Mouse (Mus musculus): Measurements from ENCODE around the gene Serp2. TPM values are rescaled to one million over a fixed set of nuclear protein-coding genes. Genes with fewer than 3 reads are reported as not detected.
"Not testable (repeated sequence)": the region's sequence is repeated elsewhere in the genome, so short reads cannot be mapped to it uniquely, and the experiment has no call there.

The Serp2 gene
- polyA plus RNA-seq, 1 experiment from 2014 or later = 255 TPM

GRCm38 (mm10) chr14:76579660-76580061, 23.0 kb upstream of the Serp2 start:
- no peak for ATAC-seq
- Histone ChIP-seq H3K9ac (ENCODE audit: low read depth, low read length) (no peak overlapping the region), H3K9me3 (ENCODE audit: control insufficient read depth, low read length) (no peaks in the 10 kb centered on the region), H3K27ac (ENCODE audit: low read depth, low read length) (no peak overlapping the region), H3K4me1 (ENCODE audit: control insufficient read depth, insufficient read depth, low read depth, low read length) (no peaks in the 10 kb centered on the region), H3K4me2 (ENCODE audit: low read length) (no peak overlapping the region), H3K36me3 (ENCODE audit: control insufficient read depth, insufficient read depth, low read length) (no peaks in the 10 kb centered on the region), H3K27me3 (replicated peaks; ENCODE audit: control insufficient read depth, insufficient read depth, low read length) (no peaks in the 10 kb centered on the region), H3K4me3 (ENCODE audit: low read length) (no peak overlapping the region)
- 83% methylated on average over 2 of the region's 2 CpGs for WGBS

GRCm38 (mm10) chr14:76577840-76578239, 21.2 kb upstream of the Serp2 start:
- Histone ChIP-seq H3K27me3 (replicated peaks; ENCODE audit: control insufficient read depth, insufficient read depth, low read length) (no peaks in the 10 kb centered on the region), H3K9ac (ENCODE audit: low read depth, low read length) (no peak overlapping the region), H3K4me2 (ENCODE audit: low read length) (no peak overlapping the region), H3K27ac (ENCODE audit: low read depth, low read length) (no peak overlapping the region), H3K4me3 (ENCODE audit: low read length) (no peak overlapping the region), H3K9me3 (ENCODE audit: control insufficient read depth, low read length) (no peaks in the 10 kb centered on the region), H3K4me1 (ENCODE audit: control insufficient read depth, insufficient read depth, low read depth, low read length) (no peaks in the 10 kb centered on the region), H3K36me3 (ENCODE audit: control insufficient read depth, insufficient read depth, low read length) (no peaks in the 10 kb centered on the region)
- 46% methylated on average over 2 of the region's 2 CpGs for WGBS
- ATAC-seq = no peak

- Histone ChIP-seq H3K4me1 (ENCODE audit: control insufficient read depth, insufficient read depth, low read depth, low read length) (no peaks in the 10 kb centered on the region), H3K27ac (ENCODE audit: low read depth, low read length) (no peak overlapping the region), H3K9ac (ENCODE audit: low read depth, low read length) (no peak overlapping the region), H3K4me3 (ENCODE audit: low read length) (no peak overlapping the region), H3K36me3 (ENCODE audit: control insufficient read depth, insufficient read depth, low read length) (no peaks in the 10 kb centered on the region), H3K4me2 (ENCODE audit: low read length) (no peak overlapping the region), H3K9me3 (ENCODE audit: control insufficient read depth, low read length) (no peaks in the 10 kb centered on the region), H3K27me3 (replicated peaks; ENCODE audit: control insufficient read depth, insufficient read depth, low read length) (no peaks in the 10 kb centered on the region)
- 86% methylated on average over 7 of the region's 7 CpGs for WGBS
- ATAC-seq = no peak
Measured at GRCm38 (mm10) chr14:76570292-76570691, 13.6 kb upstream of the Serp2 start.

GRCm38 (mm10) chr14:76569271-76569961, 12.7 kb upstream of the Serp2 start:
- Histone ChIP-seq H3K36me3 (ENCODE audit: control insufficient read depth, insufficient read depth, low read length) (no peaks in the 10 kb centered on the region), H3K4me1 (ENCODE audit: control insufficient read depth, insufficient read depth, low read depth, low read length) (no peaks in the 10 kb centered on the region), H3K4me2 (ENCODE audit: low read length) (no peak overlapping the region), H3K27me3 (replicated peaks; ENCODE audit: control insufficient read depth, insufficient read depth, low read length) (no peaks in the 10 kb centered on the region), H3K4me3 (ENCODE audit: low read length) (no peak overlapping the region), H3K27ac (ENCODE audit: low read depth, low read length) (no peak overlapping the region), H3K9me3 (ENCODE audit: control insufficient read depth, low read length) (no peaks in the 10 kb centered on the region), H3K9ac (ENCODE audit: low read depth, low read length) (no peak overlapping the region)
- 67% methylated on average over 9 of the region's 9 CpGs for WGBS
- ATAC-seq = no peak

- WGBS = 83% methylated on average over 9 of the region's 9 CpGs
- no peak for ATAC-seq
- Histone ChIP-seq H3K4me2 (ENCODE audit: low read length) (no peak overlapping the region), H3K36me3 (ENCODE audit: control insufficient read depth, insufficient read depth, low read length) (no peaks in the 10 kb centered on the region), H3K4me3 (ENCODE audit: low read length) (no peak overlapping the region), H3K4me1 (ENCODE audit: control insufficient read depth, insufficient read depth, low read depth, low read length) (no peaks in the 10 kb centered on the region), H3K9me3 (ENCODE audit: control insufficient read depth, low read length) (no peaks in the 10 kb centered on the region), H3K27ac (ENCODE audit: low read depth, low read length) (no peak overlapping the region), H3K27me3 (replicated peaks; ENCODE audit: control insufficient read depth, insufficient read depth, low read length) (no peaks in the 10 kb centered on the region), H3K9ac (ENCODE audit: low read depth, low read length) (no peak overlapping the region)
Measured at GRCm38 (mm10) chr14:76568548-76568947, 11.9 kb upstream of the Serp2 start.

- WGBS = 50% methylated on average over 1 of the region's 1 CpGs
- Histone ChIP-seq H3K9me3 (ENCODE audit: control insufficient read depth, low read length) (no peaks in the 10 kb centered on the region), H3K9ac (ENCODE audit: low read depth, low read length) (no peak overlapping the region), H3K4me3 (ENCODE audit: low read length) (no peak overlapping the region), H3K36me3 (ENCODE audit: control insufficient read depth, insufficient read depth, low read length) (no peaks in the 10 kb centered on the region), H3K4me1 (ENCODE audit: control insufficient read depth, insufficient read depth, low read depth, low read length) (no peaks in the 10 kb centered on the region), H3K27me3 (replicated peaks; ENCODE audit: control insufficient read depth, insufficient read depth, low read length) (no peaks in the 10 kb centered on the region), H3K27ac (ENCODE audit: low read depth, low read length) (no peak overlapping the region), H3K4me2 (ENCODE audit: low read length) (no peak overlapping the region)
- no peak for ATAC-seq
Measured at GRCm38 (mm10) chr14:76567280-76567679, 10.6 kb upstream of the Serp2 start.

- Histone ChIP-seq H3K27ac (ENCODE audit: low read depth, low read length) (no peak overlapping the region), H3K4me1 (ENCODE audit: control insufficient read depth, insufficient read depth, low read depth, low read length) (no peaks in the 10 kb centered on the region), H3K27me3 (replicated peaks; ENCODE audit: control insufficient read depth, insufficient read depth, low read length) (no peaks in the 10 kb centered on the region), H3K9me3 (ENCODE audit: control insufficient read depth, low read length) (no peaks in the 10 kb centered on the region), H3K36me3 (ENCODE audit: control insufficient read depth, insufficient read depth, low read length) (no peaks in the 10 kb centered on the region), H3K4me3 (ENCODE audit: low read length) (no peak overlapping the region), H3K4me2 (ENCODE audit: low read length) (no peak overlapping the region), H3K9ac (ENCODE audit: low read depth, low read length) (no peak overlapping the region)
- 86% methylated on average over 8 of the region's 8 CpGs for WGBS
- ATAC-seq = no peak
Measured at GRCm38 (mm10) chr14:76566711-76567110, 10.0 kb upstream of the Serp2 start.

GRCm38 (mm10) chr14:76566193-76566592, 9.5 kb upstream of the Serp2 start:
- H3K9ac ChIP-seq (ENCODE audit: low read depth, low read length) = no peak overlapping the region
- no peaks in the 10 kb centered on the region for H3K27me3 ChIP-seq (replicated peaks; ENCODE audit: control insufficient read depth, insufficient read depth, low read length)
- 83% methylated on average over 4 of the region's 4 CpGs for WGBS
- H3K27ac ChIP-seq (ENCODE audit: low read depth, low read length) = no peak overlapping the region
- H3K9me3 ChIP-seq (ENCODE audit: control insufficient read depth, low read length) = no peaks in the 10 kb centered on the region
- H3K4me1 ChIP-seq (ENCODE audit: control insufficient read depth, insufficient read depth, low read depth, low read length) = no peaks in the 10 kb centered on the region
- no peak for ATAC-seq
- H3K36me3 ChIP-seq (ENCODE audit: control insufficient read depth, insufficient read depth, low read length) = no peaks in the 10 kb centered on the region
- no peak overlapping the region for H3K4me3 ChIP-seq (ENCODE audit: low read length)
- H3K4me2 ChIP-seq (ENCODE audit: low read length) = no peak overlapping the region

GRCm38 (mm10) chr14:76559208-76559607, 2.5 kb upstream of the Serp2 start:
- Histone ChIP-seq H3K4me2 (ENCODE audit: low read length) (no peak overlapping the region), H3K27ac (ENCODE audit: low read depth, low read length) (no peak overlapping the region), H3K9me3 (ENCODE audit: control insufficient read depth, low read length) (no peaks in the 10 kb centered on the region), H3K36me3 (ENCODE audit: control insufficient read depth, insufficient read depth, low read length) (no peaks in the 10 kb centered on the region), H3K4me1 (ENCODE audit: control insufficient read depth, insufficient read depth, low read depth, low read length) (peaks cover 6% of the 10 kb centered on the region), H3K9ac (ENCODE audit: low read depth, low read length) (no peak overlapping the region), H3K27me3 (replicated peaks; ENCODE audit: control insufficient read depth, insufficient read depth, low read length) (no peaks in the 10 kb centered on the region), H3K4me3 (ENCODE audit: low read length) (no peak overlapping the region)
- WGBS = 92% methylated on average over 2 of the region's 2 CpGs
- no peak for ATAC-seq

- not testable (repeated sequence) for H3K4me2 ChIP-seq (ENCODE audit: low read length); H3K9me3 ChIP-seq (ENCODE audit: control insufficient read depth, low read length); H3K4me3 ChIP-seq (ENCODE audit: low read length); H3K27me3 ChIP-seq (replicated peaks; ENCODE audit: control insufficient read depth, insufficient read depth, low read length); H3K4me1 ChIP-seq (ENCODE audit: control insufficient read depth, insufficient read depth, low read depth, low read length); H3K9ac ChIP-seq (ENCODE audit: low read depth, low read length); H3K27ac ChIP-seq (ENCODE audit: low read depth, low read length); ATAC-seq; H3K36me3 ChIP-seq (ENCODE audit: control insufficient read depth, insufficient read depth, low read length)
- WGBS = 59% methylated on average over 8 of the region's 8 CpGs
Measured at GRCm38 (mm10) chr14:76558171-76558570, 1.5 kb upstream of the Serp2 start.
